Mouse (Mus musculus): ENCODE measurements around the gene Pecr.
"Not testable (repeated sequence)": the region's sequence is repeated elsewhere in the genome, so short reads cannot be mapped to it uniquely, and the experiment has no call there.

Pecr gene

DNA sequence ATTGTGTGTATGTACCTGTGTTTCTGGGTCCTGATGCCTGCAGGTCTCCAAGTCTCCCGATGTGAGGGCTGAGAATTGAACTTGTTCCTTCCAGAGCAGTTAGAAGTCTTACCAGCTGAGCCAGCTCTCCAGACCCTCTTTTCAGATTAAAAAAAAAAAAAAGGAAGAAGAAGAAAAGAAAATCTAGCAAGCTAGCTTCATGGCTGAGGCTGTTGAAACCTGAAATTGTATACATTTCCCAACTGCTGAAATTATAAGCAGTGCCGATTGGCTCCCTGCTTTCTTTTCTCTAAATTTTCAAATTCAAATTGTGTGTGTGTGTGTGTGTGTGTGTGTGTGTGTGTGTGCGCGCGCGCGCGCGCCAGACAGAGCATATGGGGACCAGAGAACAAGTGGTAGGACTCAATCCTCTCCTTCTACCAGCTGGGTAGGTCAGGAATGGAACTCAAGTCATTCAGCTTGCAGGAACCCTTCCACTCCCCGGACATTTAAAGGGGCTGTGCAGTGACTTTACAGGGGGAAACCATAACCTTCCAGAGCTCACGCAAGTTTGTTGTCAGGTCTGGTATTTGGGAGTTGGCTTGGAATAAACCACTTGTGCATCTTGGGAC lies 30.1 kb downstream of the Pecr start:
- CTCF ChIA-PET = no interaction called here
- POLR2A ChIA-PET = interaction anchor here (0.6 to 67.4 kb wide), 66 partner anchors 10 to 619 kb away, joined by 3 to 4494 read pairs (median 9); partner anchors contain the start of genes Mreg (in 3 of the 4), Pecr (in 3 of the 4), Tmem169 (in 3 of the 4) and Igfbp2 (in 2 of the 4)

DNA sequence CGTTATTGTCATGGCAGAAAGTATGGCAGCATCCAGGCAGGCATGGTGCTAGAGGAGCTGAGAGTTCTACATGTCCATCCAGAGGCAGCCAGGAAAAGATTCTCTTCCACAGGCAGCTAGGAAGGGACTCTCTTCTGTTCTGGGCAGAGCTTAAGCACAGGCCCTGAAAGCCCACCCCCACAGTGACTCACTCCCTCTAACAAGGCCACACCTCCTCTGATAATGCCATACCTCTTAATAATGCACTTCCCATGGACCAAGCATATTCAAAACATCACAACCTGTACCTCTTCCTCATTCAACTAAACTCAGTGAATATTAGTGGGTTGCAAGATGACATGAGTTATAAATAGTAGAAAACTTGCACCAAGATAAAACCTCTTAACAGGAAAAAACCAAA lies 32.3 kb downstream of the Pecr start:
- ChIA-PET CTCF (interaction anchor here in 3 of 4 experiments (0.5 to 1.4 kb wide), 4 partner anchors 19 to 737 kb away, joined by 3 to 4 read pairs (median 3); no protein-coding TSS in a partner anchor), POLR2A (interaction anchor here (1.0 to 67.4 kb wide), 13 partner anchors 8 to 48 kb away, joined by 3 to 4494 read pairs (median 83); partner anchors contain the start of genes Mreg (in 2 of the 4), Pecr (in 2 of the 4) and Tmem169 (in 2 of the 4))

DNA sequence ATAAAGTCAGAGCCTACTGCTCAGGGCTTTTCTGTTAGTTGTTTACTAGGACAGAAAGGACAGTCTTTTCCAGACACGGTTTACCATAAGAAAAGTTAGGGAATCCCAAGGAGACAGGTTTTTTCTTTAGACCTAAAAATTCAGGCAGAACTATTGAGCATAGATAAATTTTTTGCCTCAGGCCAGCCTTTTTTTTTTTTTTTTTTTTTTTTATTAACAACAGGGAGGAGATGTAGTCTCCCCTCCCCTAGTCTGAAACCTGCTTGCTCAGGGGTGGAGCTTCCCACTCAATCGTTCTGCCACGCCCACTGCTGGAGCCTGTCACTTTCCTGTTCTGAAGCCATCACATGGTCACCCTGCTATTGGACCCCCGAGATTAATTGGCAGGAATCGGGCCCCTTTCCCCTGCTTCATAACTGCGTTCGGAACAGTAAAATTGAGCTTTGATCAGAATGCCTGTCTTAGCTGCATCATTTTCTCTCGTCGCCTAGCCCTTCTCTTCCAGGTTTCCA lies 35.8 kb downstream of the Pecr start:
- POLR2A ChIA-PET = interaction anchor here (0.6 to 67.4 kb wide), 39 partner anchors 8 to 1632 kb away, joined by 3 to 4494 read pairs (median 5); partner anchors contain the start of gene Mreg (in 3 of the 4)
- CTCF ChIA-PET = interaction anchor here in 3 of 4 experiments (0.6 to 1.1 kb wide), 4 partner anchors 28 to 1007 kb away, joined by 3 to 4 read pairs (median 4); no protein-coding TSS in a partner anchor

DNA sequence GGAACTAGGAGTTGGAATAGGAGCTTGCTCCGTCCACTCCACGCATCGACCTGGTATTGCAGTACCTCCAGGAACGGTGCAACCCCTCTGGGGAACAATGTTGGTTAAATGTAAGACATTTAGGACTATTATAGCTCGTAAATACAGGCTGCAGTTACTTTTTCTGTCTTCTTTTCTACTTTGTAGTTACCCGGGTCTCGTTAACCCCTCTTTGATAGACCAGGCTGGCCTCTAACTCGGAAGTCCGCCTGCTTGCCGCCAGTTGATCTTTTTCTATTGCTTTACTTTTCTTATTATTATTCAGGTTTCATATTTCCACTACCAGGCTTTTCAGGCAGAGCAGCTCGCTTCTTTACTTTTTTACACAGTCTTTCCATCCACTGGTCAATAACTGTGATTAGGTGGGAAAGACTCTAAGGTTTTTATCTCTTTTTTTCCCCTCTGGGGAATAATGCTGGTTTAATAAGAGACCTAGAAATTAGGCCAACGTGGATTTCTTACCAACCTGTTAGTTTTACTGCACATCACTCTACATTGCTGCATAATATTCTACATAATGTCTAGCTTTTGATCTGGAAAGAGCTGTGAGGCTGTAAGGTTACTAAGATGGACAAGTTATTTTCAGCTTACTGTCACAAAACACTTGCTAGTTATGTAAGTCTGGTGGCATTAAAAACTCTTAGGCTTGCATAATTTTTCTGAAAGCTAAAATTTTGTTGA lies 39.6 kb downstream of the Pecr start:
- CTCF ChIA-PET = interaction anchor here in 1 of 4 experiments (0.6 to 1.3 kb wide), 2 partner anchors 18 to 1939 kb away, joined by 3 read pairs; no protein-coding TSS in a partner anchor
- POLR2A ChIA-PET = interaction anchor here (0.6 to 85.2 kb wide), 117 partner anchors 7 to 1935 kb away, joined by 3 to 4494 read pairs (median 5); partner anchors contain the start of genes Mreg (in 4 of the 4), Pecr (in 3 of the 4), Tmem169 (in 3 of the 4) and Igfbp2 (in 2 of the 4)

DNA sequence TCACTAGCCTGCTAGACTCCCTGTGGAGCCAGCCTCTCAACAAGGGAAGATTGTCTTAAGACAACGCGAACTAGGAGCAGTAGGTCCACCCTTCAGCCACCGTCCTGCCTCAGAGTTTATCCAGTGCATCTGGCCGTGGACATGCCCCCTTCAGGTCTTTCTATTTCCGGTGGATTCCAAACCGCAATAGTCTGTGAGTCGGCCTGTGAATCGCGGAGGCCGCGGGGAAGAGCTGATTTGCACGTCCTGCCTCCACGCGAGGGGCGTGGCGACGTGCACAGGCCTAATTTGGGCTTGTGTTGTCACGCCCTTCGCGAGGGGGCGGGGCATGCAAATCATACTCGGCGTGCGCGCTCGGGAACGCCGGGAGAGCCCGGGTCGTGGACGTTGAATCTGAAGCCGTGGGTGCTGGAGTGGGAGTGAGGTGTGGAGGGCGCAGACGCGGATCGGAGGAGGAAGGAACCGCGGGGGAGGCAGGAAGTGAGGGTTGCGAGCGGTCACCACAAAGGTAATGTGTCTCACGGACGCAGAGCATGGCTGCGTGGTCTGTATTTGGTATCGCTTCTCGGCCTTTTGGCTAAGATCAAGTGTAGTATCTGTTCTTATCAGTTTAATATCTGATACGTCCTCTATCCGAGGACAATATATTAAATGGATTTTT lies 40.3 kb downstream of the Pecr start:
- CTCF ChIA-PET = interaction anchor here in 1 of 4 experiments (1.3 kb wide), 1 partner anchor 17 kb away, joined by 3 read pairs; no protein-coding TSS in a partner anchor
- POLR2A ChIA-PET = interaction anchor here (0.6 to 85.2 kb wide), 121 partner anchors 7 to 1619 kb away, joined by 3 to 4494 read pairs (median 5); partner anchors contain the start of genes Mreg (in 4 of the 4), Pecr (in 3 of the 4), Tmem169 (in 3 of the 4) and Igfbp2 (in 2 of the 4)

DNA sequence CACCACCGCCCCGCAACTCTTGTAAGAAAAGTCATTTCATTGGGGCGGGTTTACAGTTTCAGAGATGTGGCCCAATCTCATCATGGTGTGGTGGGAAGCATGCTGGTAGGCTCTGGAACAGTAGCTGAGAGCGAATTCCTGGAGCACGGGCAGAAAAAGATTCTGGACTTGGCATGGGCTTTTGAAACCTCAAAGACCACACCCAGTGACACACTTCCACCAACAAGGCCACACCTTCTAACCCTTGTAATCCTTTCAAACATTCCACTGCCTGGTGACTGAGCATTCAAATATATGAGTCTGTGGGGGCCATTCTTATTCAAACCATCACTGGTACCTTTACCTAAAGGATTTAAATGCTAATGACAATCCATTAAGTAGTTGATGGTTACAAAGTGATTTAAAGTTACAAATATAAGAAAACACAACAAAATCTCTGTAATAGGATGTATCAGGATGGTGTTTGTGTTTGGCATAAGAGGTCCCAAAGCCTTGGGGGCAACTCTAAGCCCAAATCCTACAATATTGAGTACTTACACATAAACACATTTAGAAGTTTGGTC lies 41.5 kb downstream of the Pecr start:
- ChIA-PET CTCF (no interaction called here), POLR2A (interaction anchor here (0.6 to 85.2 kb wide), 40 partner anchors 12 to 1039 kb away, joined by 3 to 4494 read pairs (median 12); partner anchors contain the start of genes Mreg (in 3 of the 4), Pecr (in 2 of the 4), Tmem169 (in 2 of the 4) and Igfbp2 (in 1 of the 4))

DNA sequence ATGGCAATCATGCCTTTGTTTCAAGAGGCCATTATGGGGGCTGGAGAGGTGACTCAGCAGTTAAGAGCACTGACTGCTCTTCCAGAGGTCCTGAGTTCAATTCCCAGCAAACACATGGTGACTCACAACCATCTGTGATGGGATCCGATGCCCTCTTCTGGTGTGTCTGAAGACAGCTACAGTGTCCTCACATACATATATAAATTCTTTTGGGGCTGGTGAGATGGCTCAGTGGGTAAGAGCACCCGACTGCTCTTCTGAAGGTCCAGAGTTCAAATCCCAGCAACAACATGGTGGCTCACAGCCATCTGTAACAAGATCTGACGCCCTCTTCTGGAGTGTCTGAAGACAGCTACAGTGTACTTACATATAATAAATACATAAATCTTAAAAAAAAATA lies 45.0 kb downstream of the Pecr start:
- CTCF ChIA-PET = not testable (repeated sequence)
- POLR2A ChIA-PET = interaction anchor here (3.1 to 85.2 kb wide), 8 partner anchors 12 to 37 kb away, joined by 29 to 4494 read pairs (median 260); partner anchors contain the start of gene Mreg (in 2 of the 4)

DNA sequence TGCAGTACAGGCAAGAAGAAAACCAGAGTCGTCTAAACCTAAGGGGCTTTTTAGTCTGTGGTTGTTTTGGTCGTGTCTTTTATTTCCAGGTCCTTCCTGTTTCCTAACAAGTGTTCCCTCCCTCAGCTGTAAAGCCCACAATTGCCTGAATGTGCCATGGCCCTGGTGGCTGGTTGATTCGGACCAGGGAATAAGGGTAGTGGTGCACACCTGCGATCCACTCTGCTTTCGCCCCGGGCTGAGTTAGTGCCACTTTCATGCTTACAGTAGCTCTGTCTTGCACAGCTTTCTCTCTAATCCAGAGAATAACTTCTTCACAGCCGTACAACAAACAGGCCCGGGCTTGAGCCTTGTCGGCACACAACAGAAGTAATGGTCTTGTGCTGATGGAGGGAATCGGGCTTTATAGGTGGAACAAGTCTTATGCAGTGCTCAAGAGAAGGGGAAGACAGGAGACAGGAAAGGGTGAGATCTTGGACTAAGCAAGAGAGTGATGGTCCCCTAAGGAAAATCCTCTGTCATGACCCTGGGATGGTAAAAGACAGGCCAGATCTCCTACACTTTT lies 46.0 kb downstream of the Pecr start:
- POLR2A ChIA-PET = interaction anchor here (0.6 to 85.2 kb wide), 37 partner anchors 7 to 1998 kb away, joined by 3 to 4494 read pairs (median 6); partner anchors contain the start of genes Mreg (in 3 of the 4), Pecr (in 3 of the 4), Tmem169 (in 3 of the 4) and Xrcc5 (in 1 of the 4)
- CTCF ChIA-PET = interaction anchor here in 1 of 4 experiments (0.7 kb wide), 1 partner anchor 1582 kb away, joined by 4 read pairs; no protein-coding TSS in a partner anchor

DNA sequence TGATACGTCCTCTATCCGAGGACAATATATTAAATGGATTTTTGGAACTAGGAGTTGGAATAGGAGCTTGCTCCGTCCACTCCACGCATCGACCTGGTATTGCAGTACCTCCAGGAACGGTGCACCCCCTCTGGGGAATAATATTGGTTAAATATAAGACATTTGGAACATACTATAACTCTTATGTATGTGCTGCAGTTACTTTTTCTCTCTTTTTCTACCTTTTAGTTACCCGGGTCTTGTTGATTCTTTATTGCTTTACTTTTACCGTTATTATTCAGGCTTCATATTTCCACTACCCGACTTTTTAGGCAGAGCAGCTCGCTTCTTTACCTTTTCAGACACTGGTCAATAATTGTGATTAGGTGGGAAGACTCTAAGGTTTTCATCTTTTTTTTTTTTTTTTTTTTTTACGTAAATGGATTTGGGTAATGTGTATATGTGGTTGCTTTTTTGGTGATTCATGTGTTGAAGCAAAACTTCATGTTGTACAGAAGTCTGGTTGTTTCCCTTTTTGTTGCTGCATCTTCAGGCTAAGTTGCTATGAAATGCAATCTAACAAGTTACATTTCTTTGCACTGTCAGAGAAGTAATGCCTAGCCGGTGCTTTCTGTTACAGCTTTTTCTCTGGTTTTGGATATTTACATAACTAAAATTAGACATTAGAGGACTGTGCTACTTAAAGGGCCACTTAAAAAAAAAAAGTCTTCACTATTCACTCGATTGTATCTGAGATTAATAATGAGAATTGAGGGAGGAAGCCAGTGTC lies 46.9 kb downstream of the Pecr start:
- POLR2A ChIA-PET = interaction anchor here (0.6 to 85.2 kb wide), 72 partner anchors 8 to 723 kb away, joined by 3 to 4494 read pairs (median 5); partner anchors contain the start of genes Mreg (in 3 of the 4), Pecr (in 3 of the 4), Tmem169 (in 3 of the 4) and Xrcc5 (in 2 of the 4)
- CTCF ChIA-PET = no interaction called here

DNA sequence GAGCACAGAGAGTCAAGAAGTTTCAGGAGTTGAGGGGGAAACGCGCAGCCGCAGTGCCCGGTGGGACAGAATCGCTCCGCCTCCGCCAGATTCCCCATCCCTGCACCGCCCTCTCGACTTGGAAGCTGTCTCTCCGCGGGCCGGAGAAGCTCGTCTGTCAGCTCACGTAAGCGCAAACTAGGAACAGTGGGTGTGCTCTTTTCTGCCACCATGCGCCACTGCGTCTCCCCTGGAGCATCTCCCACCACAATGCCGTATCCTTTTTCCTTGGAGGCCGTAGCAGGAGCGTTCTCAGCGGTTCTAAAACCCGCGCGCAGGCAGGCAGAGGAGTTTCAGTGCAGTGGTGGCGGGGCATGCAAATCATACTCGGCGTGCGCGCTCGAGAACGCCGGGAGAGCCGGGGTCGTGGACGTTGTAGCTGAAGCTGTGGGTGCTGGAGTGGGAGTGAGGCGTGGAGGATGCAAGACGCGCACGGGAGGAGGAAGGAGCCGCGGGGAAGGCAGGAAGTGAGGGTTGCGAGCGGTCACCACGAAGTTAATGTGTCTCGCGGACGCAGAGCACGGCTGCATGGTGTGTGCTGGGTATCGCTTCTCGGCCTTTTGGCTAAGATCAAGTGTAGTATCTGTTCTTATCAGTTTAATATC lies 47.6 kb downstream of the Pecr start:
- POLR2A ChIA-PET = interaction anchor here (0.5 to 85.2 kb wide), 81 partner anchors 8 to 1496 kb away, joined by 3 to 4494 read pairs (median 4); partner anchors contain the start of genes Mreg (in 3 of the 4), Pecr (in 2 of the 4), Tmem169 (in 2 of the 4) and Xrcc5 (in 2 of the 4)
- CTCF ChIA-PET = interaction anchor here in 2 of 4 experiments (0.5 to 1.6 kb wide), 3 partner anchors 9 to 32 kb away, joined by 3 to 4 read pairs (median 3); no protein-coding TSS in a partner anchor

DNA sequence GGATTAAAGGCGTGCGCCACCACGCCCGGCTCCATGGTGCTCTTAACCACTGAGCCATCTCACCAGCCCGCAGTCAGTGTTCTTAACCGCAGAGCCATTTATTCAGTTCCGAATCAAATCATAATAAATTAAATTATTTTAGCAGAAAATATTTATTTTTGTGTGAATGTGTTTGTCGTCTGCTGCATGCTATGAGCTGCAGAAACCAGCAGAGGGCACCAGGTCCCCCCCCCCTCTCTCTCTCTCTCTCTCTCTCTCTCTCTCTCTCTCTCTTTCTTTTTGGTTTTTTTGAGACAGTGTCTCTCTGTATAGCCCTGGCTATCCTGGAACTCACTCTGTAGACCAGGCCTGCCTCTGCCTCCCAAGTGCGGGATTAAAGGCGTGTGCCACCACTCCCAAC lies 51.5 kb downstream of the Pecr start:
- ChIA-PET CTCF (interaction anchor here in 3 of 4 experiments (0.6 to 1.2 kb wide), 6 partner anchors 20 to 1621 kb away, joined by 3 to 4 read pairs (median 4); no protein-coding TSS in a partner anchor), POLR2A (interaction anchor here in 3 of 4 experiments (0.6 to 85.2 kb wide), 12 partner anchors 6 to 106 kb away, joined by 3 to 4494 read pairs (median 15); partner anchors contain the start of genes Mreg (in 2 of the 3), Pecr (in 1 of the 3) and Tmem169 (in 1 of the 3))

DNA sequence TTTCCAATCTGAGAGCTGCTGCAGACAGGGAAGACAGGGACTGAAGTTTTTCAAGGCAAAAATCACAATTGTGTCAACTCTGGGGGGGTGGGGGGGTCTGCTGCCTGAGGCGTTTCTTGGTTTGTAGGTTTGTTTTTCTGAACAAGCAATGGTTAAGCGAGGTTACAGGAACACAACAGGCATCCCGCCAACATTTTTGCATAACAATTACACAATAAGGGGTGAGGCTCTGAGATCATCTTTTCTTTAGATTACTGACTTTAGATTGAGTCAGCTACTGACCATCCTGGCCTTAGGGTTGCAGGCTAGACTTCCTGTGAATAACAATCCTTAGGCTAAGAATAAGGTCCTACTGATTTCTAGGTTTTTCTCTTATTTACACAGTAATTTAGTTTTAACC lies 55.1 kb downstream of the Pecr start:
- POLR2A ChIA-PET = interaction anchor here (0.5 to 85.2 kb wide), 48 partner anchors 3 to 1372 kb away, joined by 3 to 4494 read pairs (median 5); partner anchors contain the start of genes Mreg (in 3 of the 4), Xrcc5 (in 2 of the 4), Igfbp2 (in 1 of the 4) and Pecr (in 1 of the 4)
- CTCF ChIA-PET = interaction anchor here in 1 of 4 experiments (0.6 to 0.8 kb wide), 3 partner anchors 9 to 698 kb away, joined by 3 to 7 read pairs (median 4); no protein-coding TSS in a partner anchor

DNA sequence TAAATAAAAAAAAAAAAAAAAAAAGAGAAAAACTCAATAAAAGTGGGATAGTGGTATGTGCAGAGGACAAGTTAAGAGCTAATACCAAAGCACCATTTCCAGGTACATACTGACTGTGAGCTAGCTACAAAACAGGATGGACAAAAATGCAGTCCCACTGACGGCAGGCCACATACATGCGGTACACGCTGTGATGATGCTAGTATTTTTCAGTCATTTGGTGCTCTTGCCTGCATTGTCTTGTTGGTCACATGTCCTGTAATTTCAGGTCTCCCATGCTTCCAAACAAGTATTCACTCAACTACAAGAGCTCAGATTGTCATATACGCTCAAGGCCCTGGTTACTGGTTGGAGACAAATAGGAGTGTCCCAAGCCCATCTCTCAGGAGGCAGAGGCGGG lies 56.6 kb downstream of the Pecr start:
- ChIA-PET CTCF (interaction anchor here in 3 of 4 experiments (0.9 to 1.6 kb wide), 5 partner anchors 8 to 597 kb away, joined by 3 to 4 read pairs (median 3); partner anchors contain the start of gene Igfbp2 (in 1 of the 3)), POLR2A (interaction anchor here (0.5 to 85.2 kb wide), 51 partner anchors 1 to 1867 kb away, joined by 3 to 4494 read pairs (median 10); partner anchors contain the start of genes Mreg (in 4 of the 4), Xrcc5 (in 3 of the 4), Pecr (in 2 of the 4) and Tmem169 (in 2 of the 4))

DNA sequence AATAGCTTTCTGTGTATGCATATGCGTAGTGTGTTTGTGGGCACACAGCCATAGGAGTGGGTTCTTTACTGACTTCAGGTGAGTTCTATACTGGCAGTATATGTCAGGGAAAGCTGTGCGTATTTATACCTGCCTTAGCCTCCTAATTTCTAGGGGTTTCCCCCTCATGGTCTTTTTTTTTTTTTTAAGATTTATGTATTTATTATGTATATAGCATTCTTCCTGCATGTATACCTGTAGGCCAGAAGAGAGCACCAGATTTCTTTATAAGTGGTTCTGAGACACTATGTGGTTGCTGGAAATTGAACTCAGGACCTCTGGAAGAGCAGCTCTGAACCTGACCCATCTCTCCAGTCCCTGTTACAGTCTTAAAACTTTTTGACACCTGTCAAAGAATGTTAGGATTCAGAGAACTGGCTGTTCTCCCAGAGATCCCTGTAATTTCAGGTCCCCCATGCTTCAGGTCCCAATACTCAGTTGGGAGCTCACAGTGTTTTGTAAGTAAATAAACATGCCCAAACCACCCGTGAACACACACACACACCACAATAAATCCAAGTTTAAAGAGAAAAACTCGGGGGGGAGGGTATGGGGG lies 57.1 kb downstream of the Pecr start:
- POLR2A ChIA-PET = interaction anchor here (0.5 to 85.2 kb wide), 108 partner anchors 1 to 1867 kb away, joined by 3 to 4494 read pairs (median 5); partner anchors contain the start of genes Mreg (in 4 of the 4), Pecr (in 3 of the 4), Tmem169 (in 3 of the 4) and Xrcc5 (in 3 of the 4)
- CTCF ChIA-PET = interaction anchor here in 3 of 4 experiments (0.6 to 1.6 kb wide), 9 partner anchors 8 to 614 kb away, joined by 3 to 7 read pairs (median 3); partner anchors contain the start of genes Igfbp2 (in 1 of the 3) and Mreg (in 1 of the 3)

Data from embryonic stem cell, embryonic (primary cell).